Comparison of ENCODE assay signal across 29 mouse cellular contexts in genomic region chr9:69718431-69718830, GRCm38 (mm10). TPM values are rescaled to one million over a fixed set of nuclear protein-coding genes. Genes with fewer than 3 reads are reported as not detected.
A peak's percentile ranks its signal among the peaks of the same experiment; 100 is the strongest.
DNase-seq lines count a peak whose midpoint lies in the region; ATAC-seq and TF ChIP-seq lines count a peak whose summit lies in the region.
"Had no signal": no experiment of that assay in that cellular context is flagged by ENCODE, and none has a peak within 500 bp of the region (broad histone marks: within the 10 kb centered on the region; RNA-seq: fewer than 3 reads in every experiment).

No protein-coding gene starts in this region.

- no peak for TF ChIP-seq POLR2A in heart, adult 2 months (IDR thresholded peaks at IDR 0.05; ENCODE audit: insufficient read depth, low read depth, low read length)

- H3K79me2 ChIP-seq in heart, adult 2 months (replicated peaks; ENCODE audit: control insufficient read depth, insufficient read depth, low read length): no peaks in the 10 kb centered on the region

- no peaks in the 10 kb centered on the region for H3K27me3 ChIP-seq in heart, adult 2 months (ENCODE audit: control insufficient read depth, insufficient read depth, low read length)
- H3K27me3 ChIP-seq in midbrain, embryonic 10.5 days (ENCODE audit: low read depth, poor library complexity, severe bottlenecking): peaks cover 3% of the 10 kb centered on the region; the same call in 1 of the 2 replicates
- no peaks in the 10 kb centered on the region for H3K27me3 ChIP-seq in midbrain, embryonic 11.5 days (ENCODE audit: control insufficient read depth, insufficient read depth, low read length)
- H3K27me3 ChIP-seq: CH12.LX; embryonic facial prominence, embryonic 12.5 days; Patski had no signal

- no peak for ATAC-seq in midbrain, embryonic 11.5 days (ENCODE audit: low FRiP score)
- ATAC-seq: activated CD4-positive, CD25-positive, alpha-beta regulatory T cell, adult 4 months; CD4-positive, CD25-positive, alpha-beta regulatory T cell, adult 4 months; forebrain, embryonic 13.5 days; forebrain, embryonic 15.5 days; forebrain, postnatal 0 days; Patski had no signal

- no peaks in the 10 kb centered on the region for H3K9me3 ChIP-seq in midbrain, embryonic 10.5 days (replicated peaks)
- H3K9me3 ChIP-seq in midbrain, embryonic 11.5 days (ENCODE audit: control insufficient read depth, low read length): no peaks in the 10 kb centered on the region
- H3K9me3 ChIP-seq: embryonic facial prominence, embryonic 10.5 days; embryonic facial prominence, embryonic 12.5 days; forebrain, embryonic 13.5 days; forebrain, embryonic 15.5 days; G1E had no signal

- H3K36me3 ChIP-seq in heart, adult 2 months (ENCODE audit: control insufficient read depth, insufficient read depth, low read length): no peaks in the 10 kb centered on the region
- H3K36me3 ChIP-seq in midbrain, embryonic 10.5 days: no peaks in the 10 kb centered on the region
- no peaks in the 10 kb centered on the region for H3K36me3 ChIP-seq in midbrain, embryonic 11.5 days (ENCODE audit: control insufficient read depth, insufficient read depth, low read length)
- H3K36me3 ChIP-seq: embryonic facial prominence, embryonic 10.5 days; embryonic facial prominence, embryonic 12.5 days; forebrain, embryonic 15.5 days; G1E had no signal

- peak; percentile 65 for DNase-seq in heart, adult 11 months
- no peak for DNase-seq in heart, adult 2 months
- DNase-seq in midbrain, embryonic 10.5 days (ENCODE audit: low spot score): peak; percentile 14
- no peak for DNase-seq in midbrain, embryonic 11.5 days (ENCODE audit: low spot score, missing footprints)
- DNase-seq in embryo, embryonic 11 days: peak; percentile 22
- no peak for DNase-seq in frontal cortex, postnatal 36 days (ENCODE audit: low spot score in 2 of 2)
- DNase-seq in frontal cortex, postnatal 25 days (ENCODE audit: low spot score in 2 of 2): no peak
- DNase-seq: adrenal gland, adult 8-10 months; adrenal gland, postnatal 14 days; B cell, adult 2 months; cerebellum, adult 11 months; cerebellum, adult 18-20 months; cerebellum, adult 8-10 months; cerebellum, adult 9-11 months; cerebellum, postnatal 14 days; forebrain, postnatal 0 days had no signal

- TF ChIP-seq EP300 in heart, adult 2 months (IDR thresholded peaks at IDR 0.05; ENCODE audit: insufficient read depth, low read depth, low read length): no peak

- no peak overlapping the region for H3K4me3 ChIP-seq in heart, adult 2 months
- H3K4me3 ChIP-seq in midbrain, embryonic 10.5 days: no peak overlapping the region
- H3K4me3 ChIP-seq in midbrain, embryonic 11.5 days (ENCODE audit: low read depth, low read length): no peak overlapping the region
- H3K4me3 ChIP-seq: embryonic facial prominence, embryonic 10.5 days; embryonic facial prominence, embryonic 12.5 days; forebrain, embryonic 13.5 days; forebrain, embryonic 15.5 days had no signal

- no peak overlapping the region for H3K27ac ChIP-seq in heart, adult 2 months
- no peak overlapping the region for H3K27ac ChIP-seq in midbrain, embryonic 10.5 days (replicated peaks)
- H3K27ac ChIP-seq in midbrain, embryonic 11.5 days (ENCODE audit: low read depth, low read length): no peak overlapping the region
- H3K27ac ChIP-seq: embryonic facial prominence, embryonic 10.5 days; embryonic facial prominence, embryonic 12.5 days; forebrain, embryonic 13.5 days; forebrain, embryonic 15.5 days had no signal

- no peak overlapping the region for H3K9ac ChIP-seq in heart, adult 2 months (ENCODE audit: low read depth, low read length)
- H3K9ac ChIP-seq in midbrain, embryonic 11.5 days (ENCODE audit: low read length): no peak overlapping the region
- H3K9ac ChIP-seq: embryonic facial prominence, embryonic 12.5 days; forebrain, embryonic 13.5 days; forebrain, embryonic 15.5 days; forebrain, postnatal 0 days had no signal

- no peaks in the 10 kb centered on the region for H3K4me1 ChIP-seq in heart, adult 2 months (ENCODE audit: control insufficient read depth, insufficient read depth, low read length)
- H3K4me1 ChIP-seq in midbrain, embryonic 10.5 days: peaks cover 55% of the 10 kb centered on the region
- peaks cover 33% of the 10 kb centered on the region for H3K4me1 ChIP-seq in midbrain, embryonic 11.5 days (ENCODE audit: control insufficient read depth, insufficient read depth, low read length)
- H3K4me1 ChIP-seq: embryonic facial prominence, embryonic 12.5 days had no signal

- no peak overlapping the region for H3K4me2 ChIP-seq in midbrain, embryonic 11.5 days
- H3K4me2 ChIP-seq: embryonic facial prominence, embryonic 12.5 days; forebrain, embryonic 13.5 days; forebrain, embryonic 15.5 days had no signal

- intact Hi-C loops in heart, adult 2 months (cut with DNase I): no loop called here

- WGBS in heart, adult 2 months: 89% methylated on average over 9 of the region's 9 CpGs
- 43% methylated on average over 9 of the region's 9 CpGs for WGBS in midbrain, embryonic 10.5 days
- WGBS in midbrain, embryonic 11.5 days: 34% methylated on average over 9 of the region's 9 CpGs

- TF ChIP-seq CTCF in heart, adult 2 months (IDR thresholded peaks at IDR 0.05): no peak

RNA-seq across cellular contexts. Expression of gene Foxb1, which starts 42.3 kb away (rescaled TPM):
- not detected for total RNA-seq in heart, adult 2 months (2021)
- polyA plus RNA-seq in heart, adult 2 months (2012; rRNA removed): not detected in 2 replicates
- polyA plus RNA-seq in midbrain, embryonic 10.5 days (2016; fragmentation: Nextera tagmentation; extraction: Ambion mirVana): 13.0 and 15.1 TPM in 2 replicates
- polyA plus RNA-seq in midbrain, embryonic 11.5 days (2014; fragmentation: Nextera tagmentation; extraction: Ambion mirVana): 6.1 and 6.5 TPM in 2 replicates
- total RNA-seq: adrenal gland, adult 18-20 months; adrenal gland, adult 8-10 months; adrenal gland, postnatal 14 days; adrenal gland, postnatal 4 days; CH12.LX; G1E had no signal
- polyA plus RNA-seq: activated CD4-positive, CD25-positive, alpha-beta regulatory T cell, adult 4 months; CD4-positive, CD25-positive, alpha-beta regulatory T cell, adult 4 months; cortical plate, adult 2 months; embryonic facial prominence, embryonic 14.5 days; G1E; Patski had no signal

Comparison
In these comparisons a context has a peak if more than half of its experiments do, and no peak if none do; other contexts are left out.
1. DNase-seq: peak in heart, adult 11 months (single experiment), midbrain, embryonic 10.5 days (single experiment) and embryo, embryonic 11 days (single experiment); none in heart, adult 2 months (0 of 2), midbrain, embryonic 11.5 days (single experiment), frontal cortex, postnatal 36 days (0 of 2) and frontal cortex, postnatal 25 days (0 of 2).